Mouse (Mus musculus): ENCODE data around the gene Dedd2.

Gene Dedd2

DNA sequence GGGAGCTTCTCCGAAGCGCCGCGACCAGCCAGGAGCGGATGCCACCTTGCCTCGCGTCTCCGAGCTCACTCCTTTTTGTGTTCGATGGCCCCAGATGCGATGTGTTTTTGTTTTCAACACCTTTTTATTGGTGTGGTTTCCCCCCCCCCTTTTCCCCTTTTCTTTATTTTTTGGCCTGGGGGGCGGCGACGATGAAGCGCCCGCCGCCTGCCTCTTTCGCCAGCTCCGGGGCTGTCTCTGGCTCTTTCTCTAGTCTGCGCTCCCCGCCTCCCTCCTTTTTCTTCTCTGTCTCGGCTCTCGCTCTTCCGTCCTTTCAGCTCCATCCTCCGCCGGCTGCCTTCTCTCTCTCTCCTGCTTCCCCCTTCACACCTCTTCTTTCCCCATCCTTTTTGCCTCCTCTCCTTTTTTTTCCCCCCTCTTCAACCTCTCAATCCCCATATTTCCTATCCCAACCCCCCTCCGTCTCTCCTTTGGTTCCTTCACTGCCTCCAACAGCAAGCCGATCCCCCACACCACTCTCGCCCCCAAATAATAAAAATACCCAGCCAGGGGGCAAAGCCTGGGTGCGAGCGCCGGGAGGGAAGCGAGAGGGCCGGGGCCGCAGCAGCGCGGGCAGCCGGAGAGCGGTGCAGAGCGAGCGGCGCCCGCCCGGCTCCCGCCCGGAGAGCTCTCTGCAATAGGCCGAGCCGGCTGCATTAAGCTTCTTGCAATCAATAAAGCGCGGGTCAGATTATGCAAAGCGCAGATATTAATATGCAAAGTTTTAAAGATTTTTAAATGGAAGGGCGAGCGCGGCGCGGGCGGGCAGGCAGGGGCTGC is 41.4 kb downstream of the Dedd2 start:
- no peak for DNase-seq (ENCODE audit: low spot score in 2 of 2)

DNA sequence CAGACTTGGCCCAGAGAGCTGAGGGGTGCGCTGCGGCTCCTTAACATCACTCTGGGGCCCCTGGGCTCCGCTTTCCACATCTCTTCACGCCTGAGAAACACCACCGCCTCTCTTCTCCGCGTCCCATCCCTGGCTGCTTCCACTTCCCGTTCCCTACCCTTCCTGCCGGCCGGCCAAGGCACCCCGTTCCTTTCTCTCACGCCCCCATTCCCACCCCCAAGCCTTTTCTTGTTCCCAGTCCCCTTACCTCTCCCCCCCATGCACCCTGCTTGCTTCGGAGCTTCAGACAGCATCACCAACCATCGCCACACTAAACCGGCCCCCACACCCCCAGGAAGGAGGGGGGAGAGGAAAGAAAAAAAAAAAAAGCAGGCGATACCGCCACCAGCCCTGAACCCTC is 42.1 kb downstream of the Dedd2 start:
- no peak for DNase-seq (ENCODE audit: low spot score in 2 of 2)

DNA sequence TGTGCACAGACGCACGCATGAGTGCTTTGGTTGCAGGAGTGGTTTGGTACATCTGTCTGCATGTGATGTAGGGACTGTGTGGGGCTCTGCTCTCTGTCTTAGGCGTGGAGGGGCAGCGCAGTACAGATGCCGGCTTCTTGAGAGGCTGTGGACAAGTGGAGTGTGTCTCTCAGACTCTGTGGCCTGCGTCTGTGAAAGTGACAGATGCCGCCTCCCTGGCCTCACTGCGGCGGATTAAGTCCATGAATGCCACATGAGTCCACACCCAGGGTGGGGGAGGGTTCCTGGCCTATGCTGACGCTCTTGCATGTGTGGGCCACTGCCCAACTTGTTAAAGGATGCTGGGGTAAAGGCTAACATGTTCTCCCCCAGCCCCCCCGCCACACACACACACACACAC is 46.1 kb downstream of the Dedd2 start:
- DNase-seq (ENCODE audit: low spot score in 2 of 2) = no peak

DNA sequence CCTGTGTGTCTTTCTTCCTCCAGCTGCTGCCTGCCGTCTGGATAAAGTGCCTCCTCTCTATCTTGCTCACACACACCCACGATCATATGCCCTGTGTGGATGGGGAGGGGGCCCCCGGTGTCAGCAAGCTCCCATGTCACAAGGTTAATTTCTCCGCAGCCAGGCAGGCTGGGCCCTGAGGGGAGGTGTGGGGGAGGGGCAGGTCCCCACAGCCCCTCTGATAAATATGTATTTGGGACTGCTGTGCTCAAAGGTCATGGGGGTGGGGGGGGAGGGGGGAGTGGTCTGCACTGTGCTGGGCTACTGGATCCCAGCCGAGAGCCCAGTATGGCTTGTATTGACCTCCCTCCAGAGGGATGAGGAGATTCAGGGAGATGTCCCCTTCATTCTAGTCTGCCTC is 47.7 kb downstream of the Dedd2 start:
- DNase-seq (ENCODE audit: low spot score in 2 of 2) = no peak

DNA sequence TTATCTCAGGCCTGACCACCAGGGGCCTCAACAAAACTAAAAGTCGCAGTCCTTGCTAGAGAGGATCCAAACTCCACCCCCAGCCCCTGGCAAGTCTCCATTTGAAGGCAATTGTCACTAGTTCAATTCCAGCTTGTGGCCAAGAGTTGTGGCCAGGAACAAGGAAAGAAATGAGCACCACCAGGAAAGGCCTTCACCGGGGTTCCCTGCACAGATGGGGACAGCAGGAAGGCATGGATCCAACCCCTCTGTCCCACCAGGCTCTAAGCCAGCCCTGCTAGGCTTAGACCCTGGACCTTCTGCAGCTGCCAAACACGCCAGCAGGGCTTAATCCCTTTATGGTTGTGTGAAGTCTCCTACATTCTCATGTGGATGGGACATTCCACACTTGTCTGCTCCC is 49.8 kb downstream of the Dedd2 start:
- DNase-seq (ENCODE audit: low spot score in 2 of 2) = no peak

DNA sequence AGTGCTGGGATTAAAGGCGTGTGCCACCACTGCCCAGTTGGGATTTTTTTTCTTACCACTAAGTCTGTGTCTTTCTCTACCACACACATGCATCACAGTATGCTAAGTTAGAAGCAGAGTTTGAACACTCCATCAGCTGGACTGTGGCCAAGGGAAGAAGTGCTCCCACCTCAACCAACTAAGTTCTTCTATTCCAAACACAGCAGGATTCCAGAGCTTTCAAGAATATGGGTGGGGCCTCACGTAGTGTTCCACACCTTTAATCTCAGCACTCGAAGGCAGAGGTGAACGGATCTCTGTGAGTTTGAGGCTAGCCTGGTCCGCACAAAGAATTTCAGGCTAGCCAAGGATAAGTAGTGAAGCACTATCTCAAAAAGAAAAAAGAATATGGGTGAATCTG is 54.3 kb downstream of the Dedd2 start:
- no peak for DNase-seq (ENCODE audit: low spot score in 2 of 2)

DNA sequence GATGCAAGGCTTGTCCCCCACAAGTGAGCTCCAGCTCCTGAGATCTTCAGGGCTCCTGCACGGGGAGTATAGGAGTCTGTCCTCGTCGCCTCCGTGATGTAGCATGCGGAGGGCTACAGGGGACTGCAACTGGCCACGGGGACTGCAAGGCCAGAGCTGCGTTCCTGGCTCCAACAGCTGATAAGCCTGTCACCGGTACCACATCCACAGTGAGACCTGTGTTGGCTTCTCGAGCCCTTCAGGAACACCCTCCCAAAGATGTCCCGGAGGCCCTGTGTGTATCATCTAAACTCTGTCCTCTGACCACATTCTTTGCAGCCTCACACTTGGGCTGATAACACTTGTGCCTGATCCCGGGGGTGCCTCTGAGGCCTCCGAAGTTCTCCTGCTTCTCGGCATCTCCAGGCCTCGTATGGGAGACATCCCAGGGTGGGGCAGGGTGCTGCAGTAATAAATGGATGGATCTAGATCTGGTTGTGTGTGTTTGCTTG is 64.2 kb downstream of the Dedd2 start:
- no peak for DNase-seq (ENCODE audit: low spot score in 2 of 2)

DNA sequence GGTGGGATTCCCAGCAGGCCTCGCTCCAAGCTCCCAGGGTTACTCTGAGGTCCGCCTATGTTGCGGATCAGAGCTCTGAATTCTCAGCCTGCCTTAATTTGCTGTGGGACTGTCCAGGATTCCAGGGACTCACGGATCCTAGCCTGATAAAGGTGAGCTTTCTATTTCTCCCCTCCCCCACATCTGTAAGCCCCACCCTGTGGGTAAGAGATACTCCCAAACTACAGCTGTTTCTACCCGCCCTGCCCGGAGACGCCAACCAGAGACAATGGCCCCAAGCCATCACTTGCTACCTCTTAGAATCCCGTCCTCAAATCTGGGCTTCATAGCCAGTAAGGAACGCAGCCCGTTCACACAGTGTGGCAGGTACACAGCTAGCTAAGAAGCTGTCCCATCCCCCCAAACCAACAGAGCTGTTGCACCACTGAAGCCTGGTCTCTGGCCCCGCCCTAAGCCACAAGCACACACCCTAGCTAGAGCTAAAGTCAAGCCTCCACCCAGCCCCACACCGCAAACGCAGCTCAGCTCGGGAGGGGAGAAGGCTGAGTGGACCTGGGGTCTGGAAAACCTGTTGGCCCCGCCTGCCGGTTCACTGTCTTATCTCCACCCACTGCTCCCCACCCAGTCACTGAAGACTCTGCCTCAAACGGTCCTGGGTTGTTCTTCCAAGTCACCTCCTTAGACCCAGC is 64.8 kb downstream of the Dedd2 start:
- DNase-seq (ENCODE audit: low spot score in 2 of 2) = no peak

DNA sequence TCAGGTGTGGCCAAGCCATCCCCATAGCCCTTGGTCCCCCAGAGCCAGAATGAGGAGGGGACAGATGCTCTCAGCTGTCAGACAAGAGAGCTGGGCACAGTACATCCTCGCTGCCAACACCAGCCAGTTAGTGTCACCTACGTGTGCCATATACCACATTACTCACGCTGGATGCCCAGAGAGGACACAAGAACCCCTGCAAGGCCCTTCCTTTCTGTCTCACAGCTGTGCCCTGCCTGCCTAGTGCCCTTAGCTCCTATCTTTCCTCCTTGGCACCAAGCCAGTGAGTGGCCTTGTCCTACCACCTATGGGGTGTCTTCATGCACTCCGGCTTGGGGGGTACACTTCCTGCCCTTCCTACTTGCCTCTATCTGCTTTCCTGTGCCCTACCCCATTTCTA is 65.8 kb downstream of the Dedd2 start:
- DNase-seq (ENCODE audit: low spot score in 2 of 2) = no peak

DNA sequence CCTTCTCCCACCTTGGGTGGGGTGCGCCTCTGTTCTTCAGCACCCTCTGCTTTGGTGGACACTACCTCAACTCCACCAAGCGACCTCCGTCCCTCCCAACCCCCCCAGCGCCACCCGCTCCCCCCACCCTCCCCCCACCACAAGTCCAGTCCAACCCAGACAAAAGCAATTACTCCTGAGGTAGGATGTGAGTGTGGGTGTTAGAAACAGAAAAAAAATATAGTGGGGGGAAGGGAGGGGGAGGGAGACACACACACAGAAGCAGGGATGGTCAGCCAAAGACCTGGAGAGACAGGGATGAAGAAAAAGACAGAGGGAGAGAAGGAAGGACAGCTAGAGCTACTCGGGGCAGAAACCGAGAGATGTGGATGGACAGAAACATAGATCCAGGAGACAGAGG is 66.6 kb downstream of the Dedd2 start:
- no peak for DNase-seq (ENCODE audit: low spot score in 2 of 2)

DNA sequence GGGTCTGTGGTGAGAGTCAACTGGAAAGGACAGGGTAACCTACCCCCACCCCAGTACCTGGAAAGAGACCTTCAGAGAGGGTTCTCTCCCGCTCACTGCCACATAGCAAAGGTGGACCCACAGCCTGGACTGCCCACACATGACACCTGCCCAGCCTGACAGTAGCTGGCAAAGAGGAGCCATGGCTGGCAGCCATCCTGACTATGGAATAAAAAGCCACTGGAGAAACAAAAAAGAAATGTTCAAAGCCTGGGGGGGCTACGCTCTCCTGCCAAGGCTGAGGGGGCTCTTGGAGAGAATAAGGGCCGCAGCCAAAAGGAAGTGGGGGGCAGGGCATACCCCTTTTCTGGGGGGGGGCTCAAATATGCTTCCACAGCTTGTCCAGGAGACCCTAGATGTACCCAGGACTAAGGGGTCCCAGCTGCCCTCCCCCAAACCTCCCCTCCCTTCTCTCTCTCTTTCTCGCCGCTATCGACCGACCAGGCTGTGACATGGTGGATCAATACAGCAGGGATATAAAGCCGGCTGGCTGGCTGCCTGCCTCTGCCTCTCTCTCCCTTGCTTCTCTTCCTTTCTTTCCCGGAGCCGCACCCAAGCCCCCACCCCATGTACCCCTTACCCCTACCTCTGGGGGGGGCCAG is 68.4 kb downstream of the Dedd2 start:
- DNase-seq (ENCODE audit: low spot score in 2 of 2) = no peak

DNA sequence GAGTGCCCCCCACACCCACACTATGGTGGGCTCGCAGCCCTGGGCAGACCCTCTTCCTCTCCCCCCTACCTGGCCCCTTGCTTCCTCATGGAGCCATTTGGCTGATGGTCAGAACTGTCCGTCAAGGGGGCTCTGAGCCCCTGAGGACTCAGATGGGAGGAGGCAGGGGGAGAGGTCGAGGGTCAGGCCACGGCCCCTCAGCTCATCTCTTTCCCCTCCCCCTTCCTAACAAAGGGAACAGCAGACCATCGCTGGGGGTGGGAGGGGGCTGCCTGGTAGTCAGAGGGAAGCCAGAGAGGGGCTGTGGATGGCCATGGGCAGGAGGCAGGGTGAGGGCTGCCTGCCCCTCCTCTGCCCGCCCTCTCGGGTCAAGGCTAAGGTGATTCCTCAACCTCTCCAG is 69.4 kb downstream of the Dedd2 start:
- no peak for DNase-seq (ENCODE audit: low spot score in 2 of 2)

DNA sequence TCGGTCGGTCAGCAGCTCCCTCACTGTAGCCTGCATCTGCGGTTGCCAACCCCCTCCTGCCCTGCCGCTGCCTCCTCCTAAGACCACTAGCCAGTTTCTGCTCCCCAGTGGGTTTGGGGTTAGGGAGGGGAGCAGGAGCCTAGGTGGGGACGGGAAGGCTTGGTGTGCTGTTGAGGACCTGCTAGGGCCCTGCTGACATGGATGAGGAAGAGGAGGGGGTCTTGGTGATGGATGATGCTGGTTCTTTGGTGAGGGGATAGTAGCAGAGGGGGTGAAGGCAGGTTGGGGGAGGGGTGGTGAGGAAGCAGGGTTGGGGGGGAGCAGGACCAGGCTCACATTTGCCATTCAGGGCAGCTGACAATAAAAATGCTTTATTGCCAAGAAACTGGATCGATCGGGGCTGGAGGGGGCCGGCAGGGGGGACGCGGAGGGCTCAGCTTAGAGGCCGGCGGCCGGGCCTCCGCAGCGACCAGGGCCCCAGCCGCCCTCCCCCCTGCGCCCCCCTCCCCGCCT is 70.2 kb downstream of the Dedd2 start:
- no peak for DNase-seq (ENCODE audit: low spot score in 2 of 2)

All from frontal cortex, postnatal 25 days (tissue).